Mouse (Mus musculus): ENCODE results near the gene Dnajb12.

DNA sequence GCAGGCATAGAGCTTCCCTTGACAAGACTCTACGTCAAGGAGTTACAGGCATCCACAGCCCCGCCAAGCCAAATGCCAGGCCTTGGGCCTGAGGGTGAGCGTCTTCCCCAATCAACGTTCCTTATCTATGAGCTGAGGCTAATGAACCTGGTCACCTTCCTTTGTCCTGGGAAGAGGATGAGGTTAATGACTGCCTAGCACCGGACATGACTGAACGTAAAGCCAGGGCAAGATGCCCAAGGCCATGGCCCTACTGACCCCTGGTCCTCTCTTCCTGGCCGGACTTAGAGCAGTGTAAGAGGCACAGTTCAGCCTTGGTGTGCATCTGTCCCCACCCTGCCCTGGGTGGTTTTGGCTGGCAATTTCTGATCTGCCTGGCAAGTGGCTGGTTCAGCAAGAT is 49.8 kb downstream of the Dnajb12 start:
- TF ChIP-seq POLR2A (IDR thresholded peaks at IDR 0.05; ENCODE audit: insufficient read depth, low read depth, low read length) = no peak
- no peak for TF ChIP-seq CTCF (IDR thresholded peaks at IDR 0.05; ENCODE audit: insufficient read depth, low read depth, low read length)

Data from olfactory bulb, adult 2 months (tissue).